Mouse (Mus musculus): ENCODE results near the gene Emc7.

The Emc7 gene

DNA sequence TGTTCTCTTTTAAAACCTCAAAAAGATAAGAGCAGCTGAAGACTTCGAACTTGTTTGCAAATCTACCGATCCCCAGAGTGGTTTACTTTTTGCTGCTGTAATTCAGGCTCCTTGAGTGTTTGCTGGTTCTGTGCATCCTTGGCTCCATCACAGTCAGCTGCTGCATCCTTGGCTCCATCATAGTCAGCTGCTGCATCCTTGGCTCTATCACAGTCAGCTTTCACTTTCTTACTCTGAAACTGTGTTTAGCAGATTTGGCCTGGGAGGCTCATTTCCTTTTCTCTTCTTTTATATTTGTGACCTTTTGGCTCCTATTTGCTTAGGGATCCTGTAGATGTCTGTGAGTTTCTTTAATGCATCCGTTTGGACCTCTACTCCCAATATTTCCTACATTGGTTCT is 62.4 kb downstream of the Emc7 start:
- no peak for DNase-seq (ENCODE audit: extremely low read depth, low read depth, low spot score)

DNA sequence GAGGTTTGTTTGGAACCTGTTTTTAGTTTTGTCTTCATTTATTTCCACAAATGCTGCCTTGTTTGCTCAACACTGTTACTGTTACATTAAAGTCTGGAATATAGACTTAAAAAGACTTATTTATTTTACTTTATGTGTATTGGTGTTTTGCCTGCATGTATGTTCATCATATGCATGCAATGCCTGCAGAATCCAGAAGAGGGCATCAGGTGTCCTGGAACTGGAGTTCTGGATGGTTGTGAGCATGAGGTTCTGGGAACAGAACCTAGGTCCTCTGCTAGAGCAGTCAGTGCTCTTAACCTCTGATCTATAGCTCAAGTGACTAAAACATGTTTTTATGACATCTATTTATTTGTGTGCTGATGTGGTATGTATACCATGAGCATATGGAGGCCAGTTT is 63.7 kb downstream of the Emc7 start:
- no peak for DNase-seq (ENCODE audit: extremely low read depth, low read depth, low spot score)

DNA sequence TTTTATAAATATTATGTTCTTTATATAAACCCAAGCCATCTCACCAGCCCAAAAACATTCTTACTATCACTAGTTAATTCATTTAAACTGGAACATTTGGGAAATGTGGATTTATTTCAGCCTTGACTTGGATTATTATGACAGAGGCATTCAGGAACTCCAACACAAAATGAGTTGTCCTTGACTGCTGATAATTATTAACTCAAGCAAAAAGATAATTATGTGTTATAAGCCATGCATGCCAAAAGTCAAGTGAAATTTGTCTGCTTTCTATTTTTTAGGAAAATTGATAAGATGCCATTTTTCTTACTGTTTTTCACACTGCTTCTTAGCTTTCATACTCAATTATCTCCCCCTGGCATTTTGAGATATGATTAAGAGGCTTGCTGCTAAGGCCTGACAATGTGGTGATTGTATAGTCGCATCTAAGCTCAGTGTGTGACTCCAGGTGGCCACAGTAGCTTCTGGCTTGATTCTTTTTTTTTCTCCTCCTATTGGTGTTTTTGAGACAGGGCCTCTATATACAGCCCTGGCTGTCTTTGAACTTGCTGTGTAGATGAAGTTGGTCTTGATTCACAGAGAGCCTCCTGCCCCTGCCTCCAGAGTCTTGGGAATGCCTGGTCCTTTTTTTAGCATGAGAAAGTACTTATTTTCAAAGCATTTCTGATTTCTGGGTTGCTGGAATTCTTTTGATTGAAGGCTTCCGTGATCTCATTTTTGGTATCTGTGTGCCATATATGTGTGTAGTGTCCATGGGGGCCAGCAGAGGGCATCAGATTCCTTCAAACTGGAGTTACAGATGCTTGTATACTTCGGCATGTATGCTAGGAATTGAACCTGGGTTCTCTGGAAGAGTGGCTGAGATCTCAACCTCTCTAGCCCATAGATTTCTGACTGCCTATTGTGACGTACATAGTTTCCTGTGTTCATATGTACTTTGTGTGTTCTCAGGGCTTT is 66.0 kb downstream of the Emc7 start:
- DNase-seq (ENCODE audit: extremely low read depth, low read depth, low spot score) = no peak
